Comparison of ENCODE assay signal across 8 mouse cellular contexts in genomic region chr10:76346589-76346988, GRCm38 (mm10). TPM values are rescaled to one million over a fixed set of nuclear protein-coding genes. Genes with fewer than 3 reads are reported as not detected.
DNase-seq lines count a peak whose midpoint lies in the region; ATAC-seq lines count a peak whose summit lies in the region.

No protein-coding gene starts in this region.

- 0 out of 2 replicates have a peak, but pooled peaks cover 2% of the 10 kb centered on the region for H3K4me1 ChIP-seq in hindbrain, embryonic 11.5 days (replicated peaks; ENCODE audit: control insufficient read depth, insufficient read depth, low read length)
- H3K4me1 ChIP-seq in limb, embryonic 12.5 days (replicated peaks), result peaks cover 30% of the 10 kb centered on the region
- H3K4me1 ChIP-seq in midbrain, embryonic 11.5 days (ENCODE audit: control insufficient read depth, insufficient read depth, low read length), result peaks cover 6% of the 10 kb centered on the region
- peaks cover 9% of the 10 kb centered on the region for H3K4me1 ChIP-seq in stomach, embryonic 15.5 days

- H3K27ac ChIP-seq in hindbrain, embryonic 11.5 days (ENCODE audit: low read depth, low read length), result no peak overlapping the region
- H3K27ac ChIP-seq in limb, embryonic 12.5 days, result peak overlapping the region; percentile 59; the same call in 1 of the 2 replicates
- no peak overlapping the region for H3K27ac ChIP-seq in midbrain, embryonic 11.5 days (ENCODE audit: low read depth, low read length)
- peak overlapping the region; percentile 64 for H3K27ac ChIP-seq in stomach, embryonic 15.5 days

- H3K36me3 ChIP-seq in hindbrain, embryonic 11.5 days (ENCODE audit: control insufficient read depth, insufficient read depth, low read length), result no peaks in the 10 kb centered on the region
- peaks cover 27% of the 10 kb centered on the region for H3K36me3 ChIP-seq in limb, embryonic 12.5 days
- peaks cover 10% of the 10 kb centered on the region; the same call in 1 of the 2 replicates for H3K36me3 ChIP-seq in midbrain, embryonic 11.5 days (ENCODE audit: control insufficient read depth, insufficient read depth, low read length)
- peaks cover 12% of the 10 kb centered on the region for H3K36me3 ChIP-seq in stomach, embryonic 15.5 days

- no peaks in the 10 kb centered on the region for H3K27me3 ChIP-seq in hindbrain, embryonic 11.5 days (ENCODE audit: control insufficient read depth, insufficient read depth, low read length)
- H3K27me3 ChIP-seq in limb, embryonic 12.5 days, result no peaks in the 10 kb centered on the region
- H3K27me3 ChIP-seq in midbrain, embryonic 11.5 days (ENCODE audit: control insufficient read depth, insufficient read depth, low read length), result no peaks in the 10 kb centered on the region; the same call in 1 of the 2 replicates
- H3K27me3 ChIP-seq in stomach, embryonic 15.5 days (replicated peaks), result no peaks in the 10 kb centered on the region

- no peak overlapping the region for H3K9ac ChIP-seq in hindbrain, embryonic 11.5 days (ENCODE audit: low read depth, low read length)
- H3K9ac ChIP-seq in limb, embryonic 12.5 days (replicated peaks), result no peak overlapping the region
- no peak overlapping the region for H3K9ac ChIP-seq in midbrain, embryonic 11.5 days (ENCODE audit: low read length)
- H3K9ac ChIP-seq in stomach, embryonic 15.5 days, result no peak overlapping the region

- 9% methylated on average over 4 of the region's 4 CpGs for WGBS in hindbrain, embryonic 11.5 days
- 6% methylated on average over 4 of the region's 4 CpGs for WGBS in limb, embryonic 12.5 days
- WGBS in midbrain, embryonic 11.5 days, result 8% methylated on average over 4 of the region's 4 CpGs
- 6% methylated on average over 4 of the region's 4 CpGs for WGBS in stomach, embryonic 15.5 days

- H3K9me3 ChIP-seq in hindbrain, embryonic 11.5 days (ENCODE audit: control insufficient read depth, low read length), result no peaks in the 10 kb centered on the region
- no peaks in the 10 kb centered on the region for H3K9me3 ChIP-seq in limb, embryonic 12.5 days
- H3K9me3 ChIP-seq in midbrain, embryonic 11.5 days (ENCODE audit: control insufficient read depth, low read length), result no peaks in the 10 kb centered on the region
- H3K9me3 ChIP-seq in stomach, embryonic 15.5 days, result no peaks in the 10 kb centered on the region

- ATAC-seq in hindbrain, embryonic 11.5 days (ENCODE audit: low FRiP score), result no peak
- no peak for ATAC-seq in limb, embryonic 12.5 days (ENCODE audit: insufficient number of reproducible peaks, insufficient read depth, low FRiP score, low TSS enrichment, low read depth)
- ATAC-seq in midbrain, embryonic 11.5 days (ENCODE audit: low FRiP score), result no peak
- no peak for ATAC-seq in stomach, embryonic 15.5 days (ENCODE audit: insufficient read depth, low FRiP score, low read depth)

- DNase-seq in layer of hippocampus, adult 11-12 months (ENCODE audit: low spot score), result peak; percentile 66
- DNase-seq in layer of hippocampus, postnatal 36 days, result no peak
- DNase-seq in adrenal gland, adult 18-20 months (ENCODE audit: low spot score in 2 of 2), result peak; percentile 40 to 41
- DNase-seq in embryo, embryonic 11 days, result peak; percentile 51
- DNase-seq in hindbrain, embryonic 11.5 days (ENCODE audit: low spot score), result peak; percentile 74
- DNase-seq in midbrain, embryonic 11.5 days (ENCODE audit: low spot score, missing footprints), result peak; percentile 96

- H3K4me2 ChIP-seq in hindbrain, embryonic 11.5 days (replicated peaks; ENCODE audit: low read depth, low read length), result no peak overlapping the region
- peak overlapping the region; percentile 76 for H3K4me2 ChIP-seq in limb, embryonic 12.5 days
- H3K4me2 ChIP-seq in midbrain, embryonic 11.5 days, result no peak overlapping the region
- peak overlapping the region; percentile 85; the same call in 1 of the 2 replicates for H3K4me2 ChIP-seq in stomach, embryonic 15.5 days

- H3K4me3 ChIP-seq in hindbrain, embryonic 11.5 days (ENCODE audit: low read depth, low read length), result no peak overlapping the region
- peak overlapping the region; percentile 80; the same call in 1 of the 2 replicates for H3K4me3 ChIP-seq in limb, embryonic 12.5 days (replicated peaks)
- no peak overlapping the region for H3K4me3 ChIP-seq in midbrain, embryonic 11.5 days (ENCODE audit: low read depth, low read length)
- peak overlapping the region; percentile 90; the same call in 1 of the 2 replicates for H3K4me3 ChIP-seq in stomach, embryonic 15.5 days (replicated peaks)

RNA-seq across cellular contexts. Expression of gene Dip2a, which starts 1.5 kb away (rescaled TPM):
- 10 to 100 TPM; 49.3 to 56.3 TPM for total RNA-seq in layer of hippocampus, postnatal 36 days (2021)
- total RNA-seq in adrenal gland, adult 18-20 months (2021), result 10 to 100 TPM; 22.1 to 23.7 TPM
- polyA plus RNA-seq in hindbrain, embryonic 11.5 days (2014; fragmentation: Nextera tagmentation; extraction: Ambion mirVana), result 4.1 and 7.1 TPM in 2 replicates
- 12.9 and 13.0 TPM in 2 replicates for polyA plus RNA-seq in limb, embryonic 12.5 days (2016; fragmentation: Nextera tagmentation; extraction: Ambion mirVana)
- 4.1 and 4.2 TPM in 2 replicates for polyA plus RNA-seq in midbrain, embryonic 11.5 days (2014; fragmentation: Nextera tagmentation; extraction: Ambion mirVana)
- polyA plus RNA-seq in stomach, embryonic 15.5 days (2015; fragmentation: Nextera tagmentation; extraction: Ambion mirVana), result 9.5 and 10.9 TPM in 2 replicates

Comparison
In these comparisons a context has a peak if more than half of its experiments do, and no peak if none do; other contexts are left out.
1. DNase-seq: peak in layer of hippocampus, adult 11-12 months (single experiment), adrenal gland, adult 18-20 months (2 of 2), embryo, embryonic 11 days (single experiment), hindbrain, embryonic 11.5 days (single experiment) and midbrain, embryonic 11.5 days (single experiment); none in layer of hippocampus, postnatal 36 days (0 of 2).
2. H3K27ac ChIP-seq: peak in limb, embryonic 12.5 days (single experiment) and stomach, embryonic 15.5 days (single experiment); none in hindbrain, embryonic 11.5 days (single experiment) and midbrain, embryonic 11.5 days (single experiment).
3. H3K4me2 ChIP-seq: peak in limb, embryonic 12.5 days (single experiment) and stomach, embryonic 15.5 days (single experiment); none in hindbrain, embryonic 11.5 days (single experiment) and midbrain, embryonic 11.5 days (single experiment).
4. H3K4me3 ChIP-seq: peak in limb, embryonic 12.5 days (single experiment) and stomach, embryonic 15.5 days (single experiment); none in hindbrain, embryonic 11.5 days (single experiment) and midbrain, embryonic 11.5 days (single experiment).